Mouse (Mus musculus) cerebellum, adult 2 months (tissue): ENCODE data around the gene Crybg2.

ENCODE experiments used
- CTCF ChIP-seq: fragments of 200-500 bp; IDR thresholded peaks from 2 replicates; pipeline ENCODE4 v1.5.1; 2011; ENCODE audit warnings: low read depth, mild to moderate bottlenecking, control low read depth, low read length, moderate library complexity, borderline replicate concordance; ENCODE audit not compliant: insufficient read depth
- POLR2A ChIP-seq: fragments of 200-500 bp; IDR thresholded peaks from 2 replicates; pipeline ENCODE4 v1.6.1; 2011; ENCODE audit warnings: low read length, control low read depth, borderline replicate concordance; ENCODE audit not compliant: insufficient read depth

GRCm38 (mm10) chr4:134053538-134053937, 7.1 kb upstream of the Crybg2 start, which contains the start of gene Zfp683:
- TF ChIP-seq POLR2A (no peak), CTCF (no peak)
